Mouse (Mus musculus): ENCODE measurements around the gene Ms4a8a. TPM values are rescaled to one million over a fixed set of nuclear protein-coding genes. Genes with fewer than 3 reads are reported as not detected.
"Not testable (repeated sequence)": the region's sequence is repeated elsewhere in the genome, so short reads cannot be mapped to it uniquely, and the experiment has no call there.

The Ms4a8a gene
- polyA plus RNA-seq, 1 experiment = 417 TPM

DNA sequence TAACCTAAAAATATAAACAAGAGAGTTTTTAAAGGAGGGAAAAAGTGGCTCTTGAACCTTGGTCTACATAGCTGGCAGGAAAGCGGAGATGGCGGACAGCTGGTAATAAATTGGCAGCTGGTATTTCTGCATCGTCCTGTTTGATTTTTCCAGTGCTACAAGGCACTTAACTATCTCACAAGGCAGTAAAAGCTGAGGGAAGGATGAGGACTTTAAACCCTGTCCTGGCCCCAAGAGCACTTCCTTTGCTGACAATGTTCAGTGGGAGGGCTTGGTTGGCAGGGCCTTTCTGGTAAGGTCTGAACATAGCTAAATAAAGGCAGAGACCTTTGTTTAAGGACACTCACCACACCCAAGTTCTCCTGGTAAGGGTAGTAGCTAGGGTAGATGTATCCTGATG lies 10.5 kb downstream of the Ms4a8a start:
- no peak overlapping the region for H3K4me3 ChIP-seq (ENCODE audit: low read depth, low read length)
- 31% methylated on average over 3 of the region's 3 CpGs for WGBS
- H3K4me1 ChIP-seq (ENCODE audit: control insufficient read depth, insufficient read depth, insufficient read length, low read length) = peaks cover 17% of the 10 kb centered on the region; the same call in 1 of the 2 replicates
- H3K27ac ChIP-seq (ENCODE audit: insufficient read depth, low read depth, low read length) = peak overlapping the region; percentile 89
- peaks cover 51% of the 10 kb centered on the region for H3K36me3 ChIP-seq (ENCODE audit: control insufficient read depth, insufficient read depth, low read length)
- TF ChIP-seq CTCF (IDR thresholded peaks at IDR 0.05; ENCODE audit: extremely low read depth, insufficient read length, insufficient replicate concordance, low read depth, low read length) (no peak), POLR2A (IDR thresholded peaks at IDR 0.05; ENCODE audit: low read depth, low read length) (no peak)
- H3K27me3 ChIP-seq (ENCODE audit: control insufficient read depth, insufficient read depth, low read length) = no peaks in the 10 kb centered on the region

- Histone ChIP-seq H3K27me3 (ENCODE audit: control insufficient read depth, insufficient read depth, low read length) (no peaks in the 10 kb centered on the region), H3K36me3 (ENCODE audit: control insufficient read depth, insufficient read depth, low read length) (peaks cover 32% of the 10 kb centered on the region), H3K27ac (ENCODE audit: insufficient read depth, low read depth, low read length) (peak overlapping the region; percentile 8; the same call in 1 of the 2 replicates), H3K4me1 (ENCODE audit: control insufficient read depth, insufficient read depth, insufficient read length, low read length) (peaks cover 8% of the 10 kb centered on the region; the same call in 1 of the 2 replicates), H3K4me3 (ENCODE audit: low read depth, low read length) (no peak overlapping the region)
- 80% methylated on average over 2 of the region's 2 CpGs for WGBS
- no peak for TF ChIP-seq POLR2A (IDR thresholded peaks at IDR 0.05; ENCODE audit: low read depth, low read length)
- no peak for TF ChIP-seq CTCF (IDR thresholded peaks at IDR 0.05; ENCODE audit: extremely low read depth, insufficient read length, insufficient replicate concordance, low read depth, low read length)
Observed at GRCm38 (mm10) chr19:11065202-11065875, 15.6 kb downstream of the Ms4a8a start.

GRCm38 (mm10) chr19:11060900-11061299 lies 20.0 kb downstream of the Ms4a8a start:
- Histone ChIP-seq H3K27me3 (ENCODE audit: control insufficient read depth, insufficient read depth, low read length) (no peaks in the 10 kb centered on the region), H3K4me3 (ENCODE audit: low read depth, low read length) (no peak overlapping the region), H3K36me3 (ENCODE audit: control insufficient read depth, insufficient read depth, low read length) (peaks cover 6% of the 10 kb centered on the region), H3K4me1 (ENCODE audit: control insufficient read depth, insufficient read depth, insufficient read length, low read length) (peaks cover 2% of the 10 kb centered on the region; the same call in 1 of the 2 replicates), H3K27ac (ENCODE audit: insufficient read depth, low read depth, low read length) (no peak overlapping the region)
- WGBS = 91% methylated on average over 1 of the region's 1 CpGs
- TF ChIP-seq POLR2A (IDR thresholded peaks at IDR 0.05; ENCODE audit: low read depth, low read length) = no peak
- TF ChIP-seq CTCF (IDR thresholded peaks at IDR 0.05; ENCODE audit: extremely low read depth, insufficient read length, insufficient replicate concordance, low read depth, low read length) = no peak

- peaks cover 5% of the 10 kb centered on the region; the same call in 1 of the 2 replicates for H3K4me1 ChIP-seq (ENCODE audit: control insufficient read depth, insufficient read depth, insufficient read length, low read length)
- H3K36me3 ChIP-seq (ENCODE audit: control insufficient read depth, insufficient read depth, low read length) = peaks cover 6% of the 10 kb centered on the region
- no peaks in the 10 kb centered on the region for H3K27me3 ChIP-seq (ENCODE audit: control insufficient read depth, insufficient read depth, low read length)
- no peak overlapping the region for H3K4me3 ChIP-seq (ENCODE audit: low read depth, low read length)
- H3K27ac ChIP-seq (ENCODE audit: insufficient read depth, low read depth, low read length) = no peak overlapping the region
- TF ChIP-seq POLR2A (IDR thresholded peaks at IDR 0.05; ENCODE audit: low read depth, low read length) = no peak
- no peak for TF ChIP-seq CTCF (IDR thresholded peaks at IDR 0.05; ENCODE audit: extremely low read depth, insufficient read length, insufficient replicate concordance, low read depth, low read length)
Observed at GRCm38 (mm10) chr19:11059967-11060366, 20.9 kb downstream of the Ms4a8a start.

GRCm38 (mm10) chr19:11055700-11056099 lies 25.2 kb downstream of the Ms4a8a start:
- peaks cover 16% of the 10 kb centered on the region; the same call in 1 of the 2 replicates for H3K4me1 ChIP-seq (ENCODE audit: control insufficient read depth, insufficient read depth, insufficient read length, low read length)
- H3K27ac ChIP-seq (ENCODE audit: insufficient read depth, low read depth, low read length) = peak overlapping the region; percentile 89
- H3K4me3 ChIP-seq (ENCODE audit: low read depth, low read length); H3K27me3 ChIP-seq (ENCODE audit: control insufficient read depth, insufficient read depth, low read length); H3K36me3 ChIP-seq (ENCODE audit: control insufficient read depth, insufficient read depth, low read length): not testable (repeated sequence)
- 13% methylated on average over 1 of the region's 1 CpGs for WGBS

- H3K36me3 ChIP-seq (ENCODE audit: control insufficient read depth, insufficient read depth, low read length) = no peaks in the 10 kb centered on the region
- TF ChIP-seq POLR2A (IDR thresholded peaks at IDR 0.05; ENCODE audit: low read depth, low read length) (no peak), CTCF (IDR thresholded peaks at IDR 0.05; ENCODE audit: extremely low read depth, insufficient read length, insufficient replicate concordance, low read depth, low read length) (no peak)
- WGBS = 27% methylated on average over 3 of the region's 3 CpGs
- H3K4me1 ChIP-seq (ENCODE audit: control insufficient read depth, insufficient read depth, insufficient read length, low read length) = peaks cover 19% of the 10 kb centered on the region; the same call in 1 of the 2 replicates
- 0 out of 2 replicates have a peak overlapping the region, but pooled peaks have one; percentile 3 for H3K4me3 ChIP-seq (ENCODE audit: low read depth, low read length)
- peak overlapping the region; percentile 93 for H3K27ac ChIP-seq (ENCODE audit: insufficient read depth, low read depth, low read length)
- no peaks in the 10 kb centered on the region for H3K27me3 ChIP-seq (ENCODE audit: control insufficient read depth, insufficient read depth, low read length)
Observed at GRCm38 (mm10) chr19:11053277-11053676, 27.6 kb downstream of the Ms4a8a start.

DNA sequence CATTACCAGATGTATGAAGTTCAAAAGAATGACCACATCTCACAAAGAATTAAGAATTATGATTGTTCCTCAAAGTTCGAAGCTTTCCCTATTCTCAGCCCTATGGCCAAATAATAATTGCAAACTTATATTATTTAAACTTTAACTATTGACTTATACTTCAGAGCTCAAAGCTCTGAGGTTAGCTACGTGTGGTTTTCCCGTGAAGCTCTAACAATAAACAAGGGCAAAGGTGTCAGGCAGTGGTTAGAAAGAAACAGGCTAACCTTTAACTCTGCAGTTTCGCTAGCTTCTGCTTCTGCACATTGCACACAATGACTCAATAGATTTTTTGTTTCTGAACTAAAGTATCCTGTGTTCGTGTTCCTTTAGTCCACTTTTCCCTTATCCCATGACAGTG lies 28.0 kb downstream of the Ms4a8a start:
- H3K27ac ChIP-seq (ENCODE audit: insufficient read depth, low read depth, low read length) = peak overlapping the region; percentile 93
- TF ChIP-seq CTCF (IDR thresholded peaks at IDR 0.05; ENCODE audit: extremely low read depth, insufficient read length, insufficient replicate concordance, low read depth, low read length) (no peak), POLR2A (IDR thresholded peaks at IDR 0.05; ENCODE audit: low read depth, low read length) (no peak)
- WGBS = 14% methylated on average over 5 of the region's 5 CpGs

More for the DNA sequence above, 28.0 kb downstream of the Ms4a8a start:
- Histone ChIP-seq H3K4me1 (ENCODE audit: control insufficient read depth, insufficient read depth, insufficient read length, low read length) (peaks cover 19% of the 10 kb centered on the region; the same call in 1 of the 2 replicates), H3K36me3 (ENCODE audit: control insufficient read depth, insufficient read depth, low read length) (0 out of 2 replicates have a peak, but pooled peaks cover 3% of the 10 kb centered on the region), H3K4me3 (ENCODE audit: low read depth, low read length) (no peak overlapping the region), H3K27me3 (ENCODE audit: control insufficient read depth, insufficient read depth, low read length) (no peaks in the 10 kb centered on the region)
